In genomic region chr1:50927679-50928187, GRCm38 (mm10) we compare ENCODE assay signal across 8 mouse cellular contexts. TPM values are rescaled to one million over a fixed set of nuclear protein-coding genes. Genes with fewer than 3 reads are reported as not detected.
A peak's percentile ranks its signal among the peaks of the same experiment; 100 is the strongest.
DNase-seq lines count a peak whose midpoint lies in the region; ATAC-seq and TF ChIP-seq lines count a peak whose summit lies in the region.

No protein-coding gene starts in this region.

- no peak for TF ChIP-seq POLR2A in embryonic fibroblast, embryonic 13.5 days (IDR thresholded peaks at IDR 0.05; ENCODE audit: low read depth, low read length)
- no peak for TF ChIP-seq POLR2A in olfactory bulb, adult 2 months (IDR thresholded peaks at IDR 0.05; ENCODE audit: insufficient read depth, low read depth, low read length)

- peak; percentile 53 for ATAC-seq in heart, embryonic 11.5 days (replicated peaks; ENCODE audit: insufficient number of reproducible peaks, low FRiP score, low TSS enrichment)
- ATAC-seq in G1E (ENCODE audit: extremely low read depth, insufficient number of reproducible peaks, low FRiP score, poor library complexity, severe bottlenecking) = no peak
- peak; percentile 38 for ATAC-seq in hindbrain, embryonic 14.5 days (ENCODE audit: low FRiP score)
- ATAC-seq in limb, embryonic 13.5 days (ENCODE audit: low FRiP score, low read depth) = peak; percentile 45
- no peak for ATAC-seq in erythroblast, adult 5-6 weeks (replicated peaks; ENCODE audit: low FRiP score, poor library complexity, severe bottlenecking)

- H3K4me2 ChIP-seq in heart, embryonic 11.5 days = peak overlapping the region; percentile 96
- H3K4me2 ChIP-seq in hindbrain, embryonic 14.5 days (replicated peaks) = peak overlapping the region; percentile 89
- peak overlapping the region; percentile 100 for H3K4me2 ChIP-seq in limb, embryonic 13.5 days (replicated peaks)

- H3K4me1 ChIP-seq in heart, embryonic 11.5 days (ENCODE audit: control insufficient read depth, insufficient read depth, low read length) = peaks cover 9% of the 10 kb centered on the region; the same call in 1 of the 2 replicates
- peaks cover 4% of the 10 kb centered on the region; the same call in 1 of the 2 replicates for H3K4me1 ChIP-seq in G1E (ENCODE audit: insufficient read depth, low read depth, low read length)
- 0 out of 2 replicates have a peak, but pooled peaks cover 3% of the 10 kb centered on the region for H3K4me1 ChIP-seq in embryonic fibroblast, embryonic 13.5 days (ENCODE audit: control insufficient read depth, insufficient read depth, low read length)
- H3K4me1 ChIP-seq in hindbrain, embryonic 14.5 days (replicated peaks; ENCODE audit: control insufficient read depth, insufficient read depth, low read length) = peaks cover 5% of the 10 kb centered on the region; the same call in 1 of the 2 replicates
- H3K4me1 ChIP-seq in limb, embryonic 13.5 days = peaks cover 16% of the 10 kb centered on the region
- H3K4me1 ChIP-seq in olfactory bulb, adult 2 months (ENCODE audit: control insufficient read depth, insufficient read depth, low read length) = no peaks in the 10 kb centered on the region

- no peak overlapping the region for H3K9ac ChIP-seq in heart, embryonic 11.5 days (ENCODE audit: low read depth, low read length)
- peak overlapping the region; percentile 84 for H3K9ac ChIP-seq in hindbrain, embryonic 14.5 days
- H3K9ac ChIP-seq in limb, embryonic 13.5 days = peak overlapping the region; percentile 72

- no peak for TF ChIP-seq CTCF in G1E (IDR thresholded peaks at IDR 0.05; ENCODE audit: low read depth, low read length)
- TF ChIP-seq CTCF in embryonic fibroblast, embryonic 13.5 days (IDR thresholded peaks at IDR 0.05; ENCODE audit: borderline replicate concordance, insufficient read depth, low read length) = no peak
- no peak for TF ChIP-seq CTCF in olfactory bulb, adult 2 months (IDR thresholded peaks at IDR 0.05; ENCODE audit: insufficient read depth, low read depth, low read length)

- no peaks in the 10 kb centered on the region for H3K9me3 ChIP-seq in heart, embryonic 11.5 days (replicated peaks; ENCODE audit: control insufficient read depth, low read length)
- H3K9me3 ChIP-seq in G1E (replicated peaks) = peaks cover 14% of the 10 kb centered on the region
- no peaks in the 10 kb centered on the region for H3K9me3 ChIP-seq in hindbrain, embryonic 14.5 days (ENCODE audit: control insufficient read depth, low read length)
- no peaks in the 10 kb centered on the region for H3K9me3 ChIP-seq in limb, embryonic 13.5 days

- WGBS in heart, embryonic 11.5 days (ENCODE audit: insufficient replicate concordance) = under 1% methylated on average over 35 of the region's 35 CpGs
- under 1% methylated on average over 35 of the region's 35 CpGs for WGBS in hindbrain, embryonic 14.5 days
- WGBS in limb, embryonic 13.5 days = under 1% methylated on average over 35 of the region's 35 CpGs
- under 1% methylated on average over 35 of the region's 35 CpGs for WGBS in olfactory bulb, adult 2 months

- peaks cover 24% of the 10 kb centered on the region for H3K27me3 ChIP-seq in heart, embryonic 11.5 days (ENCODE audit: control insufficient read depth, insufficient read depth, low read length)
- peaks cover 18% of the 10 kb centered on the region; the same call in 1 of the 2 replicates for H3K27me3 ChIP-seq in G1E (ENCODE audit: insufficient read depth, low read length)
- H3K27me3 ChIP-seq in hindbrain, embryonic 14.5 days (ENCODE audit: control insufficient read depth, insufficient read depth, low read length) = no peaks in the 10 kb centered on the region
- H3K27me3 ChIP-seq in limb, embryonic 13.5 days = peaks cover 48% of the 10 kb centered on the region

- H3K4me3 ChIP-seq in heart, embryonic 11.5 days (ENCODE audit: low read depth, low read length) = peak overlapping the region; percentile 51
- peak overlapping the region; percentile 7 for H3K4me3 ChIP-seq in G1E (ENCODE audit: low read depth, low read length)
- peak overlapping the region; percentile 65 for H3K4me3 ChIP-seq in embryonic fibroblast, embryonic 13.5 days (ENCODE audit: insufficient read depth, low read length)
- H3K4me3 ChIP-seq in hindbrain, embryonic 14.5 days (replicated peaks; ENCODE audit: low read length) = peak overlapping the region; percentile 74
- H3K4me3 ChIP-seq in limb, embryonic 13.5 days = peak overlapping the region; percentile 69
- H3K4me3 ChIP-seq in olfactory bulb, adult 2 months (ENCODE audit: insufficient read depth, low read depth, low read length) = peak overlapping the region; percentile 67

- H3K36me3 ChIP-seq in heart, embryonic 11.5 days (ENCODE audit: control insufficient read depth, insufficient read depth, low read length) = no peaks in the 10 kb centered on the region
- H3K36me3 ChIP-seq in G1E (replicated peaks) = no peaks in the 10 kb centered on the region
- no peaks in the 10 kb centered on the region for H3K36me3 ChIP-seq in hindbrain, embryonic 14.5 days (replicated peaks; ENCODE audit: control insufficient read depth, insufficient read depth)
- no peaks in the 10 kb centered on the region for H3K36me3 ChIP-seq in limb, embryonic 13.5 days

- no peak overlapping the region for H3K27ac ChIP-seq in heart, embryonic 11.5 days (ENCODE audit: low read depth, low read length)
- H3K27ac ChIP-seq in embryonic fibroblast, embryonic 13.5 days (ENCODE audit: insufficient read depth, low read length) = no peak overlapping the region
- H3K27ac ChIP-seq in hindbrain, embryonic 14.5 days = peak overlapping the region; percentile 94
- no peak overlapping the region for H3K27ac ChIP-seq in limb, embryonic 13.5 days
- H3K27ac ChIP-seq in olfactory bulb, adult 2 months (ENCODE audit: insufficient read depth, low read depth, low read length) = peak overlapping the region; percentile 70

- no peak for DNase-seq in heart, adult 8-10 months (ENCODE audit: low spot score)
- no peak for DNase-seq in G1E (ENCODE audit: low spot score)
- peak; percentile 54 for DNase-seq in hindbrain, embryonic 14.5 days (ENCODE audit: low spot score)

RNA-seq across cellular contexts. Expression of gene Tmeff2, which starts 27.3 kb away (rescaled TPM):
- 1.7 and 2.2 TPM in 2 replicates for polyA plus RNA-seq in heart, embryonic 11.5 days (2014; fragmentation: Nextera tagmentation; extraction: Ambion mirVana)
- total RNA-seq in heart, adult 8-10 months (2022) = 1 to 10 TPM in 1 of 4 experiments, under 1 TPM in 3; 0.19 to 1.2 (median 0.27) TPM
- total RNA-seq in G1E (2014; fragmentation: Nextera tagmentation) (not detected in 2 replicates), G1E (2017) (0.12 and 0.49 TPM in 2 replicates)
- polyA plus RNA-seq in G1E (2012) = not detected in 2 replicates
- 8.0 and 16.1 TPM in 2 replicates for polyA plus RNA-seq in embryonic fibroblast, embryonic 13.5 days (2011; ENCODE audit: insufficient read length, low read depth, missing spikeins)
- polyA plus RNA-seq in hindbrain, embryonic 14.5 days (2014; fragmentation: Nextera tagmentation; extraction: Ambion mirVana) = 71.9 and 72.2 TPM in 2 replicates
- polyA plus RNA-seq in limb, embryonic 13.5 days (2015; fragmentation: Nextera tagmentation; extraction: Ambion mirVana) = 18.9 and 19.2 TPM in 2 replicates
- not detected in 2 replicates for polyA plus RNA-seq in olfactory bulb, adult 2 months (2012; ENCODE audit: insufficient read depth, insufficient read length, low replicate concordance, missing spikeins)
- total RNA-seq in erythroblast, adult 5-6 weeks (2015; ENCODE audit: low replicate concordance) = not detected in 2 replicates
- not detected in 2 replicates for total RNA-seq in erythroblast, adult 5-6 weeks (2017; ENCODE audit: low replicate concordance)

Comparison
In these comparisons a context has a peak if more than half of its experiments do, and no peak if none do; other contexts are left out.
1. ATAC-seq: peak in heart, embryonic 11.5 days (single experiment), hindbrain, embryonic 14.5 days (single experiment) and limb, embryonic 13.5 days (single experiment); none in G1E (single experiment) and erythroblast, adult 5-6 weeks (single experiment).
2. H3K27ac ChIP-seq: peak in hindbrain, embryonic 14.5 days (single experiment) and olfactory bulb, adult 2 months (single experiment); none in heart, embryonic 11.5 days (single experiment), embryonic fibroblast, embryonic 13.5 days (single experiment) and limb, embryonic 13.5 days (single experiment).
3. H3K4me3 ChIP-seq: peak in every context shown above with its lines; median percentile 74 in hindbrain, embryonic 14.5 days; 69 in limb, embryonic 13.5 days; 67 in olfactory bulb, adult 2 months; 65 in embryonic fibroblast, embryonic 13.5 days; 51 in heart, embryonic 11.5 days; 7 in G1E.
4. Peak in every context shown above with its lines, with median percentiles within 50 percentile points of each other: H3K4me2 ChIP-seq.